Mouse (Mus musculus): ENCODE data around the gene Tcf3. TPM values are rescaled to one million over a fixed set of nuclear protein-coding genes. Genes with fewer than 3 reads are reported as not detected.
A peak's percentile ranks its signal among the peaks of the same experiment; 100 is the strongest.

Gene Tcf3
- polyA plus RNA-seq, 1 experiment from 2014 or later = 54.0 TPM

- Histone ChIP-seq H3K4me1 (ENCODE audit: control insufficient read depth in 2 of 2, insufficient read depth in 2 of 2, low read length in 2 of 2) (peaks cover 2 to 5% of the 10 kb centered on the region in 2 experiments; a peak in 2 of 4 replicates), H3K27me3 (ENCODE audit: control insufficient read depth, insufficient read depth, low read length) (peaks cover 4% of the 10 kb centered on the region; the same call in 1 of the 2 replicates), H3K9ac (ENCODE audit: low read length) (no peak overlapping the region), H3K36me3 (ENCODE audit: control insufficient read depth, insufficient read depth, low read length) (no peaks in the 10 kb centered on the region), H3K27ac (replicated peaks in 1 of 2; ENCODE audit: control insufficient read depth in 1 of 2, insufficient read depth in 1 of 2, low read depth in 2 of 2, low read length in 2 of 2) (no peak overlapping the region), H3K4me2 (ENCODE audit: low read length) (no peak overlapping the region), H3K4me3 (ENCODE audit: control insufficient read depth in 1 of 2, insufficient read depth in 1 of 2, low read depth in 1 of 2, low read length in 2 of 2) (no peak overlapping the region), H3K9me3 (ENCODE audit: control insufficient read depth, low read length) (no peaks in the 10 kb centered on the region)
- ATAC-seq (ENCODE audit: insufficient number of reproducible peaks, insufficient read depth, low FRiP score, low read depth) = no peak
- WGBS = 65% methylated on average over 4 of the region's 4 CpGs
These were observed 4.5 kb upstream of the Tcf3 start for GRCm38 (mm10) chr10:80437973-80438372.

- Histone ChIP-seq H3K4me3 (ENCODE audit: control insufficient read depth in 1 of 2, insufficient read depth in 1 of 2, low read depth in 1 of 2, low read length in 2 of 2) (no peak overlapping the region), H3K9ac (ENCODE audit: low read length) (no peak overlapping the region), H3K4me1 (ENCODE audit: control insufficient read depth in 2 of 2, insufficient read depth in 2 of 2, low read length in 2 of 2) (peaks cover 12 to 13% of the 10 kb centered on the region in 2 experiments; a peak in 3 of 4 replicates), H3K36me3 (ENCODE audit: control insufficient read depth, insufficient read depth, low read length) (no peaks in the 10 kb centered on the region; the same call in 1 of the 2 replicates), H3K9me3 (ENCODE audit: control insufficient read depth, low read length) (no peaks in the 10 kb centered on the region), H3K27ac (replicated peaks in 1 of 2; ENCODE audit: control insufficient read depth in 1 of 2, insufficient read depth in 1 of 2, low read depth in 2 of 2, low read length in 2 of 2) (no peak overlapping the region), H3K27me3 (ENCODE audit: control insufficient read depth, insufficient read depth, low read length) (peaks cover 4% of the 10 kb centered on the region; the same call in 1 of the 2 replicates), H3K4me2 (ENCODE audit: low read length) (no peak overlapping the region)
- 7% methylated on average over 9 of the region's 9 CpGs for WGBS
- ATAC-seq (ENCODE audit: insufficient number of reproducible peaks, insufficient read depth, low FRiP score, low read depth) = no peak
These were observed 2.8 kb upstream of the Tcf3 start for GRCm38 (mm10) chr10:80436276-80436675.

- no peak for ATAC-seq (ENCODE audit: insufficient number of reproducible peaks, insufficient read depth, low FRiP score, low read depth)
- H3K9ac ChIP-seq (ENCODE audit: low read length) = 0 out of 2 replicates have a peak overlapping the region, but pooled peaks have one; percentile 23
- no peak overlapping the region for H3K27ac ChIP-seq (replicated peaks in 1 of 2; ENCODE audit: control insufficient read depth in 1 of 2, insufficient read depth in 1 of 2, low read depth in 2 of 2, low read length in 2 of 2)
- no peaks in the 10 kb centered on the region for H3K9me3 ChIP-seq (ENCODE audit: control insufficient read depth, low read length)
- H3K36me3 ChIP-seq (ENCODE audit: control insufficient read depth, insufficient read depth, low read length) = peaks cover 3% of the 10 kb centered on the region
- 50% methylated on average over 7 of the region's 7 CpGs for WGBS
- H3K4me1 ChIP-seq (ENCODE audit: control insufficient read depth in 2 of 2, insufficient read depth in 2 of 2, low read length in 2 of 2) = peaks cover 12 to 17% of the 10 kb centered on the region in 2 experiments; a peak in 3 of 4 replicates
- H3K4me3 ChIP-seq (ENCODE audit: control insufficient read depth in 1 of 2, insufficient read depth in 1 of 2, low read depth in 1 of 2, low read length in 2 of 2) = no peak overlapping the region
- H3K27me3 ChIP-seq (ENCODE audit: control insufficient read depth, insufficient read depth, low read length) = peaks cover 4% of the 10 kb centered on the region; the same call in 1 of the 2 replicates
- H3K4me2 ChIP-seq (ENCODE audit: low read length) = no peak overlapping the region
These were observed 2.3 kb upstream of the Tcf3 start for GRCm38 (mm10) chr10:80435764-80436163.

- Histone ChIP-seq H3K4me1 (ENCODE audit: control insufficient read depth in 2 of 2, insufficient read depth in 2 of 2, low read length in 2 of 2) (peaks cover 12 to 19% of the 10 kb centered on the region in 2 experiments; a peak in 3 of 4 replicates), H3K36me3 (ENCODE audit: control insufficient read depth, insufficient read depth, low read length) (peaks cover 13% of the 10 kb centered on the region), H3K4me2 (ENCODE audit: low read length) (no peak overlapping the region), H3K9ac (ENCODE audit: low read length) (no peak overlapping the region), H3K9me3 (ENCODE audit: control insufficient read depth, low read length) (no peaks in the 10 kb centered on the region), H3K4me3 (ENCODE audit: control insufficient read depth in 1 of 2, insufficient read depth in 1 of 2, low read depth in 1 of 2, low read length in 2 of 2) (no peak overlapping the region), H3K27me3 (ENCODE audit: control insufficient read depth, insufficient read depth, low read length) (peaks cover 4% of the 10 kb centered on the region; the same call in 1 of the 2 replicates), H3K27ac (replicated peaks in 1 of 2; ENCODE audit: control insufficient read depth in 1 of 2, insufficient read depth in 1 of 2, low read depth in 2 of 2, low read length in 2 of 2) (no peak overlapping the region)
- WGBS = 77% methylated on average over 3 of the region's 3 CpGs
- no peak for ATAC-seq (ENCODE audit: insufficient number of reproducible peaks, insufficient read depth, low FRiP score, low read depth)
These were observed 1.4 kb upstream of the Tcf3 start for GRCm38 (mm10) chr10:80434823-80435222.

- Histone ChIP-seq H3K27me3 (ENCODE audit: control insufficient read depth, insufficient read depth, low read length) (peaks cover 4% of the 10 kb centered on the region; the same call in 1 of the 2 replicates), H3K4me3 (ENCODE audit: control insufficient read depth in 1 of 2, insufficient read depth in 1 of 2, low read depth in 1 of 2, low read length in 2 of 2) (no peak overlapping the region), H3K9me3 (ENCODE audit: control insufficient read depth, low read length) (no peaks in the 10 kb centered on the region), H3K27ac (replicated peaks in 1 of 2; ENCODE audit: control insufficient read depth in 1 of 2, insufficient read depth in 1 of 2, low read depth in 2 of 2, low read length in 2 of 2) (no peak overlapping the region), H3K4me1 (ENCODE audit: control insufficient read depth in 2 of 2, insufficient read depth in 2 of 2, low read length in 2 of 2) (peaks cover 12 to 19% of the 10 kb centered on the region in 2 experiments; a peak in 3 of 4 replicates), H3K4me2 (ENCODE audit: low read length) (peak overlapping the region; percentile 66), H3K9ac (ENCODE audit: low read length) (no peak overlapping the region), H3K36me3 (ENCODE audit: control insufficient read depth, insufficient read depth, low read length) (peaks cover 19% of the 10 kb centered on the region)
- WGBS = 13% methylated on average over 8 of the region's 8 CpGs
- no peak for ATAC-seq (ENCODE audit: insufficient number of reproducible peaks, insufficient read depth, low FRiP score, low read depth)
These were observed 766 bp upstream of the Tcf3 start for GRCm38 (mm10) chr10:80434233-80434592.

- peak overlapping the region; percentile 66 for H3K4me2 ChIP-seq (ENCODE audit: low read length)
- ATAC-seq (ENCODE audit: insufficient number of reproducible peaks, insufficient read depth, low FRiP score, low read depth) = peak; percentile 19; the same call in 1 of the 2 replicates
- under 1% methylated on average over 47 of the region's 60 CpGs for WGBS
These were observed 423 bp downstream of the Tcf3 start for GRCm38 (mm10) chr10:80432936-80433512.

GRCm38 (mm10) chr10:80432387-80432785 is 1.1 kb downstream of the Tcf3 start:
- Histone ChIP-seq H3K4me1 (ENCODE audit: control insufficient read depth in 2 of 2, insufficient read depth in 2 of 2, low read length in 2 of 2) (peaks cover 12 to 19% of the 10 kb centered on the region in 2 experiments; a peak in 3 of 4 replicates), H3K9me3 (ENCODE audit: control insufficient read depth, low read length) (no peaks in the 10 kb centered on the region), H3K36me3 (ENCODE audit: control insufficient read depth, insufficient read depth, low read length) (peaks cover 37% of the 10 kb centered on the region), H3K27ac (replicated peaks in 1 of 2; ENCODE audit: control insufficient read depth in 1 of 2, insufficient read depth in 1 of 2, low read depth in 2 of 2, low read length in 2 of 2) (peak overlapping the region; percentile 73 to 90), H3K4me3 (ENCODE audit: control insufficient read depth in 1 of 2, insufficient read depth in 1 of 2, low read depth in 1 of 2, low read length in 2 of 2) (peak overlapping the region; percentile 87 to 92), H3K4me2 (ENCODE audit: low read length) (peak overlapping the region; percentile 66), H3K27me3 (ENCODE audit: control insufficient read depth, insufficient read depth, low read length) (peaks cover 4% of the 10 kb centered on the region; the same call in 1 of the 2 replicates), H3K9ac (ENCODE audit: low read length) (peak overlapping the region; percentile 95)
- WGBS = 2% methylated on average over 4 of the region's 4 CpGs
- no peak for ATAC-seq (ENCODE audit: insufficient number of reproducible peaks, insufficient read depth, low FRiP score, low read depth)

More at GRCm38 (mm10) chr10:80432936-80433512, 423 bp downstream of the Tcf3 start:
- Histone ChIP-seq H3K27ac (replicated peaks in 1 of 2; ENCODE audit: control insufficient read depth in 1 of 2, insufficient read depth in 1 of 2, low read depth in 2 of 2, low read length in 2 of 2) (peak overlapping the region; percentile 73 to 90), H3K9ac (ENCODE audit: low read length) (peak overlapping the region; percentile 95), H3K27me3 (ENCODE audit: control insufficient read depth, insufficient read depth, low read length) (peaks cover 4% of the 10 kb centered on the region; the same call in 1 of the 2 replicates), H3K4me3 (ENCODE audit: control insufficient read depth in 1 of 2, insufficient read depth in 1 of 2, low read depth in 1 of 2, low read length in 2 of 2) (peak overlapping the region; percentile 87 to 92), H3K4me1 (ENCODE audit: control insufficient read depth in 2 of 2, insufficient read depth in 2 of 2, low read length in 2 of 2) (peaks cover 12 to 19% of the 10 kb centered on the region in 2 experiments; a peak in 3 of 4 replicates), H3K36me3 (ENCODE audit: control insufficient read depth, insufficient read depth, low read length) (peaks cover 31% of the 10 kb centered on the region), H3K9me3 (ENCODE audit: control insufficient read depth, low read length) (no peaks in the 10 kb centered on the region)
